Mouse (Mus musculus): ENCODE measurements at regions not wholly inside any gene's neighbourhood (a gene's known extent, or its start where the extent isn't known, plus 50 kb on each side); places are given as distances from the start of the nearest gene placed in this dataset.

DNA sequence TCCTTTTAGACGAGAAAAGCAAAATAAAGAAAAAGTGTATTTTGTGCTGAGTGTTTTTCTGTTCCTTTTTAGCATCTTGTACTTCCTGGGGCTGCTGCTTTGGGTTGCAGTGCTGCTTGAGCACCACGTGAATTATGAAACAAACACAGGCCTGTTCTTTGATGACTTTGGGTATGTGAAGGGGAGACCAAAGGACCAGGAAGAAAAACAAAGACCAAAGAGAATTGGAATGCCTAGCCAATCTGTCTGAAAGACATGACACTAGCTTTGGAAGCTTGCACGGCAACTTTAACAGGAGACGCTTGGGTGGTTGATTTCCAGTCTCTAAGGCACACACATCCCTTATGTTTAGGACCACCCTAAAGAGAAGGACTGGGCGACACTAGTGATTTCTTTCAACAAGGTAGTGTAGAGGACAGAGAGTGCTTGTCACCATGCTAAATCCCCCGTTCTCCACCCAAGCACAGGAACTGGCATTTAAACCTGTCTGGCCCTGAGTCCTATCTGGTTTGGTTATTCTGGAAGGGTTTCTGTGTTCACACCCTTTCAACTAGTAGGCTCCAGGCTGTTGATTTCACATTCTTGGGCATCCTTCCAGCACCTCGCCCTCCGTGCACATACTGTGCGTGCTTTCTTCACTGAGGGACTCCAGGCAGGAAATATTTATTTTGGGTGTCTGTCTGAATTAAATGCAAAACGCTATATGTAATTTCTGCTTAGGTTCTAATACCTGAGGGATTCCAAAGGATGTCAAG lies 59.9 kb upstream of the Tmpo start:
- H3K4me3 ChIP-seq (ENCODE audit: control insufficient read depth, insufficient read depth, low read length) = no peak overlapping the region
- no peak overlapping the region for H3K27ac ChIP-seq (ENCODE audit: control insufficient read depth, insufficient read depth, low read length)
- H3K36me3 ChIP-seq (ENCODE audit: control insufficient read depth, insufficient read depth, low read length) = no peaks in the 10 kb centered on the region
- DNase-seq = no peak
- no peaks in the 10 kb centered on the region for H3K27me3 ChIP-seq (ENCODE audit: control insufficient read depth, insufficient read depth, low read length)
- H3K4me1 ChIP-seq (replicated peaks; ENCODE audit: control insufficient read depth, insufficient read depth, low read length) = no peaks in the 10 kb centered on the region
- TF ChIP-seq POLR2A (IDR thresholded peaks at IDR 0.05; ENCODE audit: control insufficient read depth, extremely low read depth, insufficient read depth, low read length, poor library complexity) (no peak), CTCF (IDR thresholded peaks at IDR 0.05; ENCODE audit: borderline replicate concordance, control insufficient read depth, extremely low read depth, insufficient read depth, low read length, poor library complexity) (no peak)
- WGBS = 79% methylated on average over 10 of the region's 10 CpGs

DNA sequence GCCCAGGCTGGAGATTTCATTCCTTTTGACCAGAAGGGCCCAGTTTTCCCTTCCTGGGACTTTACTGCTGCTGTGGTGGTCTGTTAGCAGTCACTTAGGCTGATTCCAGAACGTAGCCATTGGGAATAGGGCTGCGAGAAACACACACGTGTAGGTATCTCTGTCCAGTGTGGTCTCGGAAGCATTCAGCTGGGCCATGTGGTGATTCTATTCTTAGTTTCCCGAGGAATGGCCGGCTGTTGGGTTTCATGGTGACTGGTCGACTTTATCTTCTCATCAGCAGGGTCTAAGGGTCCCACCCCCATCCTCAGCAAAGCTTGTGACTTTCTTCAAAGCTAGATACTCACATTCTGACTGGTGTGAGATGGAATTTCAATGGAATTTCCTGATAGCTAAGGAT lies 59.2 kb upstream of the Tmpo start:
- DNase-seq = no peak
- WGBS = 86% methylated on average over 7 of the region's 7 CpGs
- Histone ChIP-seq H3K4me3 (ENCODE audit: control insufficient read depth, insufficient read depth, low read length) (no peak overlapping the region), H3K27ac (ENCODE audit: control insufficient read depth, insufficient read depth, low read length) (no peak overlapping the region), H3K4me1 (replicated peaks; ENCODE audit: control insufficient read depth, insufficient read depth, low read length) (no peaks in the 10 kb centered on the region), H3K27me3 (ENCODE audit: control insufficient read depth, insufficient read depth, low read length) (no peaks in the 10 kb centered on the region), H3K36me3 (ENCODE audit: control insufficient read depth, insufficient read depth, low read length) (no peaks in the 10 kb centered on the region)
- TF ChIP-seq POLR2A (IDR thresholded peaks at IDR 0.05; ENCODE audit: control insufficient read depth, extremely low read depth, insufficient read depth, low read length, poor library complexity) = no peak
- no peak for TF ChIP-seq CTCF (IDR thresholded peaks at IDR 0.05; ENCODE audit: borderline replicate concordance, control insufficient read depth, extremely low read depth, insufficient read depth, low read length, poor library complexity)

DNA sequence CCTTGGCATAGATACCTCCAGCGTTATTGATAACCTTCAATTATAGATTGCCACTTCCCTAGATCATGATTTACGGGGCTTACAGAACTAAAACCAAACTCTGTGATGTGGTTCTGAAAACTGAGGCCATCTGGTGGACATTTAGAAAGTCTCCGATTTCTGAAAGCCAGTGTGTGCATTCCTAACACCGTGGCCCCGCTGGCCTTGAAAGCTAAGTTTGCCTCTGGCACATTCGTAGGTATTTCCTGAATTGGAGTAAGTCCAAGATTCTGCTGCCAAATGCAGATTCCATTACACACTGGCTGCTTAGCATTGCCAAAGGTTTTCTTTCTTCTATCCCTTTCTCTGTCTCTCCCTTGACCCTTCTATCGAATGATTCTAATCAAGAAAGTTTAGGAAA lies 55.7 kb upstream of the Tmpo start:
- 26% methylated on average over 7 of the region's 7 CpGs for WGBS
- no peaks in the 10 kb centered on the region for H3K4me1 ChIP-seq (replicated peaks; ENCODE audit: control insufficient read depth, insufficient read depth, low read length)
- DNase-seq = no peak
- H3K27me3 ChIP-seq (ENCODE audit: control insufficient read depth, insufficient read depth, low read length) = no peaks in the 10 kb centered on the region
- no peak overlapping the region for H3K4me3 ChIP-seq (ENCODE audit: control insufficient read depth, insufficient read depth, low read length)
- no peaks in the 10 kb centered on the region for H3K36me3 ChIP-seq (ENCODE audit: control insufficient read depth, insufficient read depth, low read length)
- no peak overlapping the region for H3K27ac ChIP-seq (ENCODE audit: control insufficient read depth, insufficient read depth, low read length)
- TF ChIP-seq CTCF (IDR thresholded peaks at IDR 0.05; ENCODE audit: borderline replicate concordance, control insufficient read depth, extremely low read depth, insufficient read depth, low read length, poor library complexity) (no peak), POLR2A (IDR thresholded peaks at IDR 0.05; ENCODE audit: control insufficient read depth, extremely low read depth, insufficient read depth, low read length, poor library complexity) (no peak)

DNA sequence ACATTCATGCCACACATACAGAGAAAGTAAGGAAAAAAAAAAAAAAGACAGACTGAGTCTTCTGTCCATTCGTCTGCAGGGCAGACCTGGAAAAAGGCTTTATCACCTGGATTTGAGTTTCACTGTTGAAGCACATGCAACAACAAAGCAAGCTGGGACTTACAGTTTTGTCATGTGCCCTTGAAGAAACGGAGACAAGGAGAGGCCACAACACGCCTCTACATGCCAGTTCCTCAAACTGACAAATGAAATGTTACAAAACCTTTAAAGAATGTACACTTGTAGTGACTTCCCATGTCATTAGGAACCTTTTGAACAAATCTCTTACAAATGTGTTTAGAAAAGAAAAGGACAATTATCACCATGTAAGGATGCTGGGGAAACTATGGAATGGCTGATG lies 53.6 kb upstream of the Tmpo start:
- no peak for TF ChIP-seq CTCF (IDR thresholded peaks at IDR 0.05; ENCODE audit: borderline replicate concordance, control insufficient read depth, extremely low read depth, insufficient read depth, low read length, poor library complexity)
- no peak for TF ChIP-seq POLR2A (IDR thresholded peaks at IDR 0.05; ENCODE audit: control insufficient read depth, extremely low read depth, insufficient read depth, low read length, poor library complexity)
- Histone ChIP-seq H3K27me3 (ENCODE audit: control insufficient read depth, insufficient read depth, low read length) (no peaks in the 10 kb centered on the region), H3K4me3 (ENCODE audit: control insufficient read depth, insufficient read depth, low read length) (no peak overlapping the region), H3K36me3 (ENCODE audit: control insufficient read depth, insufficient read depth, low read length) (no peaks in the 10 kb centered on the region), H3K27ac (ENCODE audit: control insufficient read depth, insufficient read depth, low read length) (no peak overlapping the region), H3K4me1 (replicated peaks; ENCODE audit: control insufficient read depth, insufficient read depth, low read length) (no peaks in the 10 kb centered on the region)
- no peak for DNase-seq
- 74% methylated on average over 3 of the region's 3 CpGs for WGBS

Measured in thymus, adult 2 months (tissue).